In the genomic region with DNA sequence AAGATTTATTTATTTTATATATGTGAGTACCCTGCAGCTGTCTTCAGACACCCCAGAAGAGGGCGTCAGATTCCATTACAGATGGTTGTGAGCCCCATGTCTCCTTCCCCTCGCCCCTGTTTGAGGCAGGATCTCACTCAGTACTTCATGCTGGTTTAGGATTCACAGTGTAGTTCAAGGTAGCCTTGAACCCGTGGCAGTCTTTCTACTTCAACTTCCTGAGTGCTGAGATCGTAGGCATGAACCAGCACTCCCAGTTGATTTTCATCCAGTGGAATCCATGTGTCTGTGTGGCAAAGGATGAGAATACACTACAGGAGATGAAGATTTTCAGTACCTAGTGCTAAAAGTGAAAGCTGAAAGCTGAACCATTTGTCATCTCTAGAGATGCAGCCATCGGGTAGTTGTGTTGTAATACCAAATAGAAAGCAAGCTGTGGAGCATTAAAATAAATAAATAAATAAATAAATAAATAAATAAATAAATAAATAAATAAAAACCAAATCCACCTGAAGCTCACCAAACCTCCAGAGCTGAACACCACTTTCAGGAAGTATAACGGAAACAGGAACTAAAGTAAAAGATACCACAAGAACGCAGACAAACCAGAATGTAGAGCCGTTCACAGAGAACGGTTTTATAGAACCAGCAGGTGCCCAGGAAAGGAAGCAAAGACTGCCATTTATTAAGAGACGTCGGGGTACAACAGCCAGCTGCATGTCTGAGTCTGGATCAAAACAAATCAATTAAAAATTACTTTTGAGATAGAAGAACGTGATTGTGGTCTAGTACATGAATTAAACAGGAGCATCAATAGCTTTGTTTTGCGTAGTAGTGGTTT, we compare ENCODE assay signal across 16 mouse cellular contexts. TPM values are rescaled to one million over a fixed set of nuclear protein-coding genes. Genes with fewer than 3 reads are reported as not detected.
DNase-seq lines count a peak whose midpoint lies in the region; ATAC-seq and TF ChIP-seq lines count a peak whose summit lies in the region.
"Had no signal": no experiment of that assay in that cellular context is flagged by ENCODE, and none has a peak within 500 bp of the region (broad histone marks: within the 10 kb centered on the region; RNA-seq: fewer than 3 reads in every experiment).

No protein-coding gene starts in this region.

- H3K27ac ChIP-seq in liver, embryonic 16.5 days (ENCODE audit: low read length): no peak overlapping the region
- H3K27ac ChIP-seq in hindbrain, embryonic 14.5 days: no peak overlapping the region
- H3K27ac ChIP-seq: embryonic facial prominence, embryonic 10.5 days; forebrain, embryonic 10.5 days; gastrocnemius, adult 2 months had no signal

- H3K9ac ChIP-seq in liver, embryonic 16.5 days (ENCODE audit: low read depth, low read length): no peak overlapping the region; the same call in 1 of the 2 replicates
- no peak overlapping the region for H3K9ac ChIP-seq in hindbrain, embryonic 14.5 days

- no peaks in the 10 kb centered on the region for H3K9me3 ChIP-seq in liver, embryonic 16.5 days (replicated peaks; ENCODE audit: control insufficient read depth, low read length)
- H3K9me3 ChIP-seq in hindbrain, embryonic 14.5 days (ENCODE audit: control insufficient read depth, low read length): no peaks in the 10 kb centered on the region
- H3K9me3 ChIP-seq: embryonic facial prominence, embryonic 10.5 days; forebrain, embryonic 10.5 days had no signal

- peaks cover 4% of the 10 kb centered on the region for H3K36me3 ChIP-seq in liver, embryonic 16.5 days (ENCODE audit: control insufficient read depth, insufficient read depth)
- peaks cover 12% of the 10 kb centered on the region; the same call in 1 of the 2 replicates for H3K36me3 ChIP-seq in hindbrain, embryonic 14.5 days (replicated peaks; ENCODE audit: control insufficient read depth, insufficient read depth)

- no peaks in the 10 kb centered on the region for H3K27me3 ChIP-seq in liver, embryonic 16.5 days (ENCODE audit: control insufficient read depth, insufficient read depth, low read depth, low read length)
- H3K27me3 ChIP-seq in hindbrain, embryonic 14.5 days (ENCODE audit: control insufficient read depth, insufficient read depth, low read length): no peaks in the 10 kb centered on the region

- TF ChIP-seq CTCF in lung, adult 2 months (IDR thresholded peaks at IDR 0.05; ENCODE audit: insufficient read depth, low read length): no peak

- ATAC-seq in liver, embryonic 16.5 days (ENCODE audit: low read depth): no peak
- ATAC-seq in hindbrain, embryonic 14.5 days (ENCODE audit: low FRiP score): no peak
- ATAC-seq: hindbrain, embryonic 16.5 days had no signal

- no peak for TF ChIP-seq POLR2A in lung, adult 2 months (IDR thresholded peaks at IDR 0.05; ENCODE audit: borderline replicate concordance, extremely low read depth, low read depth, low read length)

- no peak overlapping the region for H3K4me3 ChIP-seq in lung, adult 2 months (replicated peaks; ENCODE audit: extremely low read depth, low read depth, low read length)
- H3K4me3 ChIP-seq in liver, embryonic 16.5 days (ENCODE audit: low read depth, low read length): no peak overlapping the region
- H3K4me3 ChIP-seq in hindbrain, embryonic 14.5 days (replicated peaks; ENCODE audit: low read length): no peak overlapping the region
- H3K4me3 ChIP-seq: embryonic facial prominence, embryonic 10.5 days; forebrain, embryonic 10.5 days; gastrocnemius, adult 2 months had no signal

- 72% methylated on average over 13 of the region's 13 CpGs for WGBS in lung, adult 2 months
- WGBS in liver, embryonic 16.5 days (ENCODE audit: insufficient replicate concordance): 21% methylated on average over 13 of the region's 13 CpGs
- 84% methylated on average over 13 of the region's 13 CpGs for WGBS in hindbrain, embryonic 14.5 days

- DNase-seq in lung, postnatal 36 days: peak; percentile 16
- DNase-seq in lung, adult 2 months: no peak
- DNase-seq in R1 (ENCODE audit: low read depth, low spot score): peak; percentile 9
- peak; percentile 47 for DNase-seq in thymus, postnatal 25 days
- no peak for DNase-seq in hindbrain, embryonic 14.5 days (ENCODE audit: low spot score)
- DNase-seq in left cerebral cortex, adult 11 months (ENCODE audit: low spot score): no peak
- no peak for DNase-seq in cerebellum, adult 9-11 months
- DNase-seq: gastrocnemius, adult 2 months; kidney, postnatal 25 days; lung, adult 18-20 months had no signal

- H3K4me1 ChIP-seq in lung, adult 2 months (ENCODE audit: control insufficient read depth, insufficient read depth, low read length): peaks cover 2% of the 10 kb centered on the region
- no peaks in the 10 kb centered on the region; the same call in 1 of the 2 replicates for H3K4me1 ChIP-seq in liver, embryonic 16.5 days (ENCODE audit: control insufficient read depth, low read depth, low read length)
- H3K4me1 ChIP-seq in hindbrain, embryonic 14.5 days (replicated peaks; ENCODE audit: control insufficient read depth, insufficient read depth, low read length): no peaks in the 10 kb centered on the region
- H3K4me1 ChIP-seq: embryonic facial prominence, embryonic 10.5 days; forebrain, embryonic 10.5 days had no signal

- H3K4me2 ChIP-seq in liver, embryonic 16.5 days (ENCODE audit: low read depth, low read length): 0 out of 2 replicates have a peak overlapping the region, but pooled peaks have one; percentile 17
- H3K4me2 ChIP-seq in hindbrain, embryonic 14.5 days (replicated peaks): no peak overlapping the region

RNA-seq across cellular contexts. Expression of a gene that starts 6.9 kb away (rescaled TPM):
- polyA plus RNA-seq in lung, adult 2 months (2012; rRNA removed): 1.7 and 1.8 TPM in 2 replicates
- 0.38 and 0.39 TPM in 2 replicates for polyA plus RNA-seq in liver, embryonic 16.5 days (2015; fragmentation: Nextera tagmentation; extraction: Ambion mirVana)
- polyA plus RNA-seq in hindbrain, embryonic 14.5 days (2014; fragmentation: Nextera tagmentation; extraction: Ambion mirVana): 0.14 and 0.23 TPM in 2 replicates
- polyA plus RNA-seq: embryonic facial prominence, embryonic 10.5 days; forebrain, embryonic 10.5 days had no signal

RNA-seq across cellular contexts. Expression of a gene that starts 11.1 kb away (rescaled TPM):
- 12.0 and 14.5 TPM in 2 replicates for polyA plus RNA-seq in lung, adult 2 months (2012; rRNA removed)
- polyA plus RNA-seq in liver, embryonic 16.5 days (2015; fragmentation: Nextera tagmentation; extraction: Ambion mirVana): 44.8 and 49.7 TPM in 2 replicates
- polyA plus RNA-seq in hindbrain, embryonic 14.5 days (2014; fragmentation: Nextera tagmentation; extraction: Ambion mirVana): 67.2 and 74.2 TPM in 2 replicates

RNA-seq across cellular contexts. Expression of a gene that starts 51.5 kb away (rescaled TPM):
- polyA plus RNA-seq in lung, adult 2 months (2012; rRNA removed): 0.14 and 0.41 TPM in 2 replicates
- polyA plus RNA-seq in liver, embryonic 16.5 days (2015; fragmentation: Nextera tagmentation; extraction: Ambion mirVana): 0.04 TPM in 1 of 2 replicates, not detected in the other
- polyA plus RNA-seq in hindbrain, embryonic 14.5 days (2014; fragmentation: Nextera tagmentation; extraction: Ambion mirVana): not detected in 2 replicates
- polyA plus RNA-seq: embryonic facial prominence, embryonic 10.5 days; forebrain, embryonic 10.5 days; heart, embryonic 14.5 days; hindbrain, embryonic 16.5 days; midbrain, postnatal 0 days had no signal

RNA-seq across cellular contexts. Expression of a gene that starts 58.5 kb away (rescaled TPM):
- polyA plus RNA-seq in lung, adult 2 months (2012; rRNA removed): 1.4 and 1.7 TPM in 2 replicates
- 0.09 and 0.12 TPM in 2 replicates for polyA plus RNA-seq in liver, embryonic 16.5 days (2015; fragmentation: Nextera tagmentation; extraction: Ambion mirVana)
- 0.05 TPM in 1 of 2 replicates, not detected in the other for polyA plus RNA-seq in hindbrain, embryonic 14.5 days (2014; fragmentation: Nextera tagmentation; extraction: Ambion mirVana)
- polyA plus RNA-seq: forebrain, embryonic 10.5 days; heart, embryonic 14.5 days; hindbrain, embryonic 16.5 days had no signal

Comparison
In these comparisons a context has a peak if more than half of its experiments do, and no peak if none do; other contexts are left out.
1. DNase-seq: peak in lung, postnatal 36 days (single experiment), R1 (single experiment) and thymus, postnatal 25 days (single experiment); none in lung, adult 2 months (single experiment), hindbrain, embryonic 14.5 days (single experiment), left cerebral cortex, adult 11 months (single experiment) and cerebellum, adult 9-11 months (single experiment).